Mouse (Mus musculus) intestine, postnatal 0 days (tissue): ENCODE measurements around the gene Fcgr1. TPM values are rescaled to one million over a fixed set of nuclear protein-coding genes. Genes with fewer than 3 reads are reported as not detected.
"Not testable (repeated sequence)": the region's sequence is repeated elsewhere in the genome, so short reads cannot be mapped to it uniquely, and the experiment has no call there.

ENCODE experiments used
- ATAC-seq: fragments of 200-750 bp; cut with Nextera tagmentation; 2 replicates; pipeline ENCODE4 v1.8.0; 2017; ENCODE audit warnings: mild to moderate bottlenecking, moderate TSS enrichment, moderate library complexity
- H3K27ac ChIP-seq: fragments of 300-500 bp; sonication (generic); 2 replicates; pipeline ENCODE4 v1.5.1; 2014; ENCODE audit warnings: mild to moderate bottlenecking, low read depth, low read length, moderate library complexity
- H3K27me3 ChIP-seq: fragments of 300-500 bp; sonication (generic); replicated peaks from 2 replicates; pipeline ENCODE4 v1.6.1; 2014; ENCODE audit warnings: low read length, mixed read lengths; ENCODE audit not compliant: control insufficient read depth, insufficient read depth
- H3K36me3 ChIP-seq: fragments of 300-500 bp; sonication (generic); 2 replicates; pipeline ENCODE4 v1.6.1; 2014; ENCODE audit warnings: mild to moderate bottlenecking, moderate library complexity; ENCODE audit not compliant: control insufficient read depth, insufficient read depth
- H3K4me1 ChIP-seq: fragments of 300-500 bp; sonication (generic); replicated peaks from 2 replicates; pipeline ENCODE4 v1.6.1; 2014; ENCODE audit warnings: antibody characterized with exemption, low read length, mixed read lengths; ENCODE audit not compliant: control insufficient read depth, insufficient read depth
- H3K4me2 ChIP-seq: fragments of 300-500 bp; sonication (generic); replicated peaks from 2 replicates; pipeline ENCODE4 v1.6.1; 2014; ENCODE audit warnings: low read depth, mild to moderate bottlenecking, moderate library complexity
- H3K4me3 ChIP-seq: fragments of 300-500 bp; sonication (generic); 2 replicates; pipeline ENCODE4 v1.5.1; 2014; ENCODE audit warnings: low read depth, low read length
- H3K9ac ChIP-seq: fragments of 300-500 bp; sonication (generic); 2 replicates; pipeline ENCODE4 v1.6.1; 2014; ENCODE audit warnings: mild to moderate bottlenecking, low read depth, low read length
- H3K9me3 ChIP-seq: fragments of 300-500 bp; sonication (generic); 2 replicates; pipeline ENCODE4 v1.6.1; 2016; ENCODE audit warnings: mixed run types; ENCODE audit not compliant: control insufficient read depth
- CTCF ChIP-seq: sonication (generic); IDR thresholded peaks from 2 replicates; pipeline ENCODE4 v1.5.1; 2016; ENCODE audit warnings: low read depth, mild to moderate bottlenecking, control low read depth, antibody characterized with exemption, moderate library complexity
- WGBS: fragments of 180-500 bp; shearing (Covaris S2); extraction: QIAGEN DNeasy Blood & Tissue Kit; methylation state at CpG from one replicate; pipeline ENCODE4 v1.1.7; 2014; 5-methylcytosine and 5-hydroxymethylcytosine counted together
- polyA plus RNA-seq: library from polyadenylated mRNA; unstranded; fragments of >200 nt; fragmentation: Nextera tagmentation; extraction: Ambion mirVana; gene quantifications from 2 replicates; pipeline ENCODE4 v1.2.1, GENCODE M21; 2015

The Fcgr1 gene
- polyA plus RNA-seq, 1 experiment from 2014 or later = 2.7 TPM

- WGBS = 51% methylated on average over 5 of the region's 5 CpGs
- ATAC-seq = no peak
- H3K9ac ChIP-seq = no peak overlapping the region
Measured at GRCm38 (mm10) chr3:96293368-96293767, 401 bp downstream of the Fcgr1 start.

DNA sequence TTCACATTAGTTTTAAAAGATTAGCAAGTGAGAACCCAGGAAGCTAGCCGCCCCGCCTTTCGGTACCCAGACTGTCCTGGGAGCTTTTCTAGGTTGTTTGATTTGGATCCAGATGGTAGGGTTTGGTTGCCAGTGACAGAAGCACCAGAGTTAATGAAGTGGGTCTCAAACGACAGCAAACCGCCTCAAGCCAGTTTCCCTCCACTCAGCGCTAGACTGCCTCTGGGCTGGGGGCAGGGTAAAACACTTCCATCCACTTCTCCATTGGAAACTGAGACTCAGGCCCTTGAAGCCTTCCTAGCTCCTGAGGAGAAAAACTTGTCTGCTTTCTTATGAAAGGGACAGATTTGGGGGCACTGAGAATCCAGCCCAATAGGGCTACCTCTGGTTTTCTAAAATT, 1.1 kb downstream of the Fcgr1 start:
- Histone ChIP-seq H3K4me1 (no peaks in the 10 kb centered on the region), H3K4me3 (no peak overlapping the region), H3K4me2 (no peak overlapping the region), H3K27me3 (no peaks in the 10 kb centered on the region; the same call in 1 of the 2 replicates), H3K27ac (no peak overlapping the region), H3K36me3 (no peaks in the 10 kb centered on the region), H3K9me3 (no peaks in the 10 kb centered on the region), H3K9ac (no peak overlapping the region)
- 60% methylated on average over 6 of the region's 6 CpGs for WGBS
- no peak for TF ChIP-seq CTCF
- ATAC-seq = no peak

More at GRCm38 (mm10) chr3:96293368-96293767, 401 bp downstream of the Fcgr1 start:
- Histone ChIP-seq H3K27me3 (no peaks in the 10 kb centered on the region; the same call in 1 of the 2 replicates), H3K4me3 (no peak overlapping the region), H3K4me2 (no peak overlapping the region), H3K4me1 (no peaks in the 10 kb centered on the region), H3K36me3 (no peaks in the 10 kb centered on the region), H3K9me3 (no peaks in the 10 kb centered on the region), H3K27ac (no peak overlapping the region)
- TF ChIP-seq CTCF = no peak

DNA sequence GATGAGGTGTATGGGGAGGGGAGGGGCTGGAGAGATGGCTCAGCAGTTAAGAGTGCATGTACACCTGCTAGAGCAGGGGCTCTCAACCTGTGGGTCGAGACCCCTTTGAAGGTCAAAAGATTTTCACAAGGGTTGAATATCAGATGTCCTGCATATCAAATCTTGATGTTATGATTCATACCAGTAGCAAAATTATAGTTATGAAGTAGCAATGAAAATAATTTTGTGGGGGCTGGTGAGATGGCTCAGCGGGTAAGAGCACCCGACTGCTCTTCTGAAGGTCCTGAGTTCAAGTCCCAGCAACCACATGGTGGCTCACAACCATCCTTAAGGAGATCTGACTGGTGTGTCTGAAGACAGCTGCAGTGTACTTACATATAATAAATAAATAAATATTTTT, 3.0 kb downstream of the Fcgr1 start:
- not testable (repeated sequence) for H3K4me1 ChIP-seq, H3K27ac ChIP-seq, H3K4me2 ChIP-seq, ATAC-seq, H3K9me3 ChIP-seq, H3K4me3 ChIP-seq, H3K9ac ChIP-seq, H3K36me3 ChIP-seq, H3K27me3 ChIP-seq
- 90% methylated on average over 3 of the region's 3 CpGs for WGBS

DNA sequence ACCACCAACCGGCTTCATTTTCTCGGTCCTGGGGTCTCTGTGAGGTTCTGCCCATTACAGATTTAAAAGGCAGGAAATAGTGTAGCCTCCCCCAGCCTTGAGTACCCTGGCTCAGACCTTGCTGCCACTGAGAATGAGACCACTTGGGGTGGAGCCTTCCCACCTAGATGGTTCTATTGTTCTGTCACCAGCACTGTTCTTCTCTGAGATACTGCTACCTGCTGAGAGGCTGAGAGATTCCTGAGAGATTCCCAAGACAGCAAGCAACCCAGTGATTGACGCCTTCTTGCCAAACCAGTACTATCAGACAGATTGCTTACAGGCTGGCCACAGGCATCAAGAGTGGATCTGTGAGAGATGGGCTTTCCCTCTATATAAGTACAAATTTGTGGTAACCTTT, 4.6 kb downstream of the Fcgr1 start:
- Histone ChIP-seq H3K4me1 (no peaks in the 10 kb centered on the region), H3K4me2 (no peak overlapping the region), H3K27ac (no peak overlapping the region), H3K27me3 (peaks cover 5% of the 10 kb centered on the region; the same call in 1 of the 2 replicates), H3K4me3 (no peak overlapping the region), H3K36me3 (no peaks in the 10 kb centered on the region), H3K9me3 (no peaks in the 10 kb centered on the region), H3K9ac (no peak overlapping the region)
- no peak for ATAC-seq
- TF ChIP-seq CTCF = no peak
- 68% methylated on average over 3 of the region's 3 CpGs for WGBS

DNA sequence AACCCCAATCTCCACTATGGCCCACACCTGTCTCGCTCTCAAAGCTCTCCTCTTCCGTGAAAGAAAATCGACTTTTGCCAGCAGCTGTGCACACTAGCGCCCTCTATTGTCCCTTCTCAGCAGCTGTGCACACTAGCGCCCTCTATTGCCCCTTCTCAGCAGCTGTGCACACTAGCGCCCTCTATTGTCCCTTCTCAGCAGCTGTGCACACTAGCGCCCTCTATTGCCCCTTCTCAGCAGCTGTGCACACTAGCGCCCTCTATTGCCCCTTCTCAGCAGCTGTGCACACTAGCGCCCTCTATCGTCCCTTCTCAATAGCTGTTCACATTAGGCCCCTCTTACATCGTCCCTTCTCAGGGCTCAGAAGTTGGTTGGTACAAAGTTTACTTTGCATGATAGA, 6.4 kb downstream of the Fcgr1 start:
- TF ChIP-seq CTCF = peak; percentile 91
- H3K9ac ChIP-seq, H3K27ac ChIP-seq, H3K4me3 ChIP-seq, H3K4me2 ChIP-seq, H3K9me3 ChIP-seq, ATAC-seq, H3K4me1 ChIP-seq, H3K36me3 ChIP-seq: not testable (repeated sequence)
- H3K27me3 ChIP-seq = peaks cover 10% of the 10 kb centered on the region; the same call in 1 of the 2 replicates
- 88% methylated on average over 11 of the region's 11 CpGs for WGBS

GRCm38 (mm10) chr3:96284457-96284856, 9.3 kb downstream of the Fcgr1 start:
- Histone ChIP-seq H3K9me3 (no peaks in the 10 kb centered on the region), H3K4me2 (no peak overlapping the region), H3K27me3 (peaks cover 10% of the 10 kb centered on the region; the same call in 1 of the 2 replicates), H3K36me3 (no peaks in the 10 kb centered on the region), H3K4me3 (no peak overlapping the region), H3K9ac (no peak overlapping the region), H3K27ac (no peak overlapping the region), H3K4me1 (no peaks in the 10 kb centered on the region)
- peak; percentile 70 for TF ChIP-seq CTCF
- 16% methylated on average over 4 of the region's 4 CpGs for WGBS
- no peak for ATAC-seq

DNA sequence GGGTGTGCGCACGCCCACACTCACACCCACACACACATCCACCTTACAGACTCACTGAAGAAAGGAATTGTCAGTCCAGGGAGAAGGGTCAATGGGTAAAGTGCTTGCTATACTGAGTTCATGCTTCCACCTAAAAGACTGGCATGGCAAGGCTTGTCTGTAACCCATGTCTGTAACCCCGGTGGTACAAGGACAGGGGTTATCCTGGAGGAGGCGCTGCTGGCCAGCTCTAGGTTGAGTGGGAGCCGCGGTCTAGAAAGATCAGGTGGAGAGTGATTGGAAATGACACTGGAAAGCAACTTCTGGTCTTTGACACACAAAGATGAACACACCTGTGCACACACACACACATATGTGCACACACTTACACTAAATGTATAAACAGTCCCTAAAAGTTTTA, 13.1 kb downstream of the Fcgr1 start:
- H3K27ac ChIP-seq = no peak overlapping the region
- peaks cover 10% of the 10 kb centered on the region; the same call in 1 of the 2 replicates for H3K27me3 ChIP-seq
- TF ChIP-seq CTCF = peak; percentile 13; the same call in 1 of the 2 replicates
- no peaks in the 10 kb centered on the region for H3K36me3 ChIP-seq
- WGBS = 52% methylated on average over 6 of the region's 6 CpGs
- H3K4me1 ChIP-seq = no peaks in the 10 kb centered on the region
- no peak overlapping the region for H3K9ac ChIP-seq
- no peak overlapping the region for H3K4me3 ChIP-seq
- no peak for ATAC-seq
- no peak overlapping the region for H3K4me2 ChIP-seq
- H3K9me3 ChIP-seq = no peaks in the 10 kb centered on the region
